Mouse (Mus musculus) intestine, postnatal 0 days (tissue): ENCODE measurements at regions not wholly inside any gene's neighbourhood (a gene's known extent, or its start where the extent isn't known, plus 50 kb on each side); places are given as distances from the start of the nearest gene placed in this dataset.

Experiments
- ATAC-seq: fragments of 200-750 bp; cut with Nextera tagmentation; 2 replicates; pipeline ENCODE4 v1.8.0; 2017; ENCODE audit warnings: mild to moderate bottlenecking, moderate TSS enrichment, moderate library complexity
- H3K27ac ChIP-seq: fragments of 300-500 bp; sonication (generic); 2 replicates; pipeline ENCODE4 v1.5.1; 2014; ENCODE audit warnings: mild to moderate bottlenecking, low read depth, low read length, moderate library complexity
- H3K27me3 ChIP-seq: fragments of 300-500 bp; sonication (generic); replicated peaks from 2 replicates; pipeline ENCODE4 v1.6.1; 2014; ENCODE audit warnings: low read length, mixed read lengths; ENCODE audit not compliant: control insufficient read depth, insufficient read depth
- H3K36me3 ChIP-seq: fragments of 300-500 bp; sonication (generic); 2 replicates; pipeline ENCODE4 v1.6.1; 2014; ENCODE audit warnings: mild to moderate bottlenecking, moderate library complexity; ENCODE audit not compliant: control insufficient read depth, insufficient read depth
- H3K4me1 ChIP-seq: fragments of 300-500 bp; sonication (generic); replicated peaks from 2 replicates; pipeline ENCODE4 v1.6.1; 2014; ENCODE audit warnings: antibody characterized with exemption, low read length, mixed read lengths; ENCODE audit not compliant: control insufficient read depth, insufficient read depth
- H3K4me2 ChIP-seq: fragments of 300-500 bp; sonication (generic); replicated peaks from 2 replicates; pipeline ENCODE4 v1.6.1; 2014; ENCODE audit warnings: low read depth, mild to moderate bottlenecking, moderate library complexity
- H3K4me3 ChIP-seq: fragments of 300-500 bp; sonication (generic); 2 replicates; pipeline ENCODE4 v1.5.1; 2014; ENCODE audit warnings: low read depth, low read length
- H3K9ac ChIP-seq: fragments of 300-500 bp; sonication (generic); 2 replicates; pipeline ENCODE4 v1.6.1; 2014; ENCODE audit warnings: mild to moderate bottlenecking, low read depth, low read length
- H3K9me3 ChIP-seq: fragments of 300-500 bp; sonication (generic); 2 replicates; pipeline ENCODE4 v1.6.1; 2016; ENCODE audit warnings: mixed run types; ENCODE audit not compliant: control insufficient read depth
- CTCF ChIP-seq: sonication (generic); IDR thresholded peaks from 2 replicates; pipeline ENCODE4 v1.5.1; 2016; ENCODE audit warnings: low read depth, mild to moderate bottlenecking, control low read depth, antibody characterized with exemption, moderate library complexity
- WGBS: fragments of 180-500 bp; shearing (Covaris S2); extraction: QIAGEN DNeasy Blood & Tissue Kit; methylation state at CpG from one replicate; pipeline ENCODE4 v1.1.7; 2014; 5-methylcytosine and 5-hydroxymethylcytosine counted together

- no peaks in the 10 kb centered on the region for H3K27me3 ChIP-seq
- H3K4me3 ChIP-seq = no peak overlapping the region
- 59% methylated on average over 1 of the region's 1 CpGs for WGBS
- H3K27ac ChIP-seq = no peak overlapping the region
- no peak overlapping the region for H3K4me2 ChIP-seq
- no peaks in the 10 kb centered on the region for H3K36me3 ChIP-seq
- H3K9ac ChIP-seq = no peak overlapping the region
- H3K4me1 ChIP-seq = no peaks in the 10 kb centered on the region
- no peak for ATAC-seq
- no peaks in the 10 kb centered on the region for H3K9me3 ChIP-seq
- no peak for TF ChIP-seq CTCF
These were observed 642.5 kb upstream of the Adamts5 start for GRCm38 (mm10) chr16:86544121-86544520.

- no peaks in the 10 kb centered on the region for H3K36me3 ChIP-seq
- no peaks in the 10 kb centered on the region for H3K9me3 ChIP-seq
- no peak for TF ChIP-seq CTCF
- no peaks in the 10 kb centered on the region for H3K27me3 ChIP-seq
- H3K4me1 ChIP-seq = no peaks in the 10 kb centered on the region
- no peak overlapping the region for H3K9ac ChIP-seq
- WGBS = 58% methylated on average over 5 of the region's 5 CpGs
- H3K4me3 ChIP-seq = no peak overlapping the region
- no peak overlapping the region; the same call in 1 of the 2 replicates for H3K27ac ChIP-seq
- no peak for ATAC-seq
- no peak overlapping the region for H3K4me2 ChIP-seq
These were observed 634.9 kb upstream of the Adamts5 start for GRCm38 (mm10) chr16:86536479-86536878.

DNA sequence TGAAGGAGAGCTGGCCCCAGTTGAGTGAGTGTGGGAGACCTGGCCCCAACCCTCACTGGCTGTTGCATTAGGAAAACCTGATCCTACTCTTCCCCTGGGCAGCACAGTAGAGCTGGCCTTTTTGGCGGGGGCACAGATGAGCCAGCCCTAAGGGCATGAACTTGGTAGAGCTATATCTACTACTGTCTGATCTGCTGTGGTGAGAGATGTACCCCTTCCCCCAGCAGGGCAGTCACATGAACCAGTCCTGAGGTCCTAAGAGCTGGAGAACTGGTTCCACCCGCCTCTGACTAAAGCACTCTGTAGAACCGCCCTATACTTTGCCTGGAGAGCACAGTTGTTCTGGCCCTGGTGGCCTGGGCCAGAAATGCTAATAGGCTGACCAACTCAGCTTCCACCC, 622.5 kb upstream of the Adamts5 start:
- WGBS = 87% methylated on average over 3 of the region's 3 CpGs
- Histone ChIP-seq H3K4me3 (no peak overlapping the region), H3K4me2 (no peak overlapping the region), H3K9me3 (no peaks in the 10 kb centered on the region), H3K4me1 (no peaks in the 10 kb centered on the region), H3K9ac (no peak overlapping the region), H3K27ac (no peak overlapping the region), H3K27me3 (no peaks in the 10 kb centered on the region), H3K36me3 (no peaks in the 10 kb centered on the region)
- no peak for ATAC-seq
- no peak for TF ChIP-seq CTCF

DNA sequence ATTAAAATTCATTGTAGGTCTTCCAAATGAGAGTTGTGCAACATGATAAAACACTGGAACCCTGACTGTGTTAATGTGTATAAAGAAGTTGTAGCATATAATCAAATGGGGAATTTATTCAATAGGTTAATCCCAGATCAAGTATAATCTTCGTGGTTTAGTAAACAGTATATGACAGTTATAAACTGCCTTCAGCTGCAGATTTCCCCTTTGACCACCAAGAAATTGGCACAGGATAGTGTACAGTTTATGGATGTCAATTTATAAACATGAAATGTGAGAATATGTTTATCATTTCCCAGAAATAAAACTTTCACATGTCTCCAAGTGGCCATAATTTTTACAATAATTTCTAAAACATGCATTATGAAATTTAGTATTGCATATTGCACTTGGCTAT, 615.3 kb upstream of the Adamts5 start:
- no peaks in the 10 kb centered on the region for H3K4me1 ChIP-seq
- no peak overlapping the region for H3K4me3 ChIP-seq
- 16% methylated on average over 1 of the region's 1 CpGs for WGBS
- H3K36me3 ChIP-seq = no peaks in the 10 kb centered on the region
- H3K9ac ChIP-seq = no peak overlapping the region
- no peak overlapping the region for H3K27ac ChIP-seq
- no peaks in the 10 kb centered on the region for H3K27me3 ChIP-seq
- no peak for ATAC-seq
- no peaks in the 10 kb centered on the region for H3K9me3 ChIP-seq
- no peak overlapping the region for H3K4me2 ChIP-seq
- no peak for TF ChIP-seq CTCF

DNA sequence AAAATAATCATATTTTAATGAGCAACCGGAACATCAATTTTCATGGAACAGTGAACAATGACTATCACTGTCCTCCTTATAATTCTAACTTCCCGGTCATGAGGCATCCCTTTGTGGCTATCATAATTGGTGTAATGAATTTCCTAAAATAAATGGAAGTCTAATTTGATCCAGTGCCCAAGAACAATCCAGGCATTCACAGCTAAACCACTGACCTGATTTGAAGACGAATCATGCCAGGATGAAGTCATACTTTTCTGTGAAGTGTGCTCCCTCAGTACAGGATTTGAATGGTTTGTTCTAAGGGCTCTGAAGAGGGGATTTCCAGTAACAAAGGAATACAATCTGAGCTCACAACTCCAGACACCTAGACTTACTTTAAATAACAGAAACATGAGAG, 614.5 kb upstream of the Adamts5 start:
- no peak overlapping the region for H3K9ac ChIP-seq
- WGBS = 73% methylated on average over 3 of the region's 3 CpGs
- no peaks in the 10 kb centered on the region for H3K9me3 ChIP-seq
- no peak overlapping the region for H3K27ac ChIP-seq
- ATAC-seq = no peak
- no peak overlapping the region for H3K4me2 ChIP-seq
- H3K36me3 ChIP-seq = no peaks in the 10 kb centered on the region
- no peaks in the 10 kb centered on the region for H3K27me3 ChIP-seq
- H3K4me1 ChIP-seq = no peaks in the 10 kb centered on the region
- no peak overlapping the region for H3K4me3 ChIP-seq
- TF ChIP-seq CTCF = no peak

GRCm38 (mm10) chr16:86501074-86501952, 599.7 kb upstream of the Adamts5 start:
- Histone ChIP-seq H3K36me3 (no peaks in the 10 kb centered on the region), H3K4me3 (no peak overlapping the region), H3K9me3 (no peaks in the 10 kb centered on the region), H3K4me2 (no peak overlapping the region), H3K27me3 (no peaks in the 10 kb centered on the region), H3K9ac (no peak overlapping the region), H3K27ac (no peak overlapping the region), H3K4me1 (no peaks in the 10 kb centered on the region)
- 61% methylated on average over 3 of the region's 3 CpGs for WGBS
- ATAC-seq = no peak
- TF ChIP-seq CTCF = no peak
